Mouse (Mus musculus) adipocyte (in vitro differentiated cells): ENCODE results near the gene Cd300c.
A peak's percentile ranks its signal among the peaks of the same experiment; 100 is the strongest.
"Not testable (repeated sequence)": the region's sequence is repeated elsewhere in the genome, so short reads cannot be mapped to it uniquely, and the experiment has no call there.

Source experiments
- DNase-seq: peaks from one replicate; pipeline ENCODE4 v3.0.0-alpha.2; 2016; ENCODE audit warnings: low spot score

Cd300c gene

DNA sequence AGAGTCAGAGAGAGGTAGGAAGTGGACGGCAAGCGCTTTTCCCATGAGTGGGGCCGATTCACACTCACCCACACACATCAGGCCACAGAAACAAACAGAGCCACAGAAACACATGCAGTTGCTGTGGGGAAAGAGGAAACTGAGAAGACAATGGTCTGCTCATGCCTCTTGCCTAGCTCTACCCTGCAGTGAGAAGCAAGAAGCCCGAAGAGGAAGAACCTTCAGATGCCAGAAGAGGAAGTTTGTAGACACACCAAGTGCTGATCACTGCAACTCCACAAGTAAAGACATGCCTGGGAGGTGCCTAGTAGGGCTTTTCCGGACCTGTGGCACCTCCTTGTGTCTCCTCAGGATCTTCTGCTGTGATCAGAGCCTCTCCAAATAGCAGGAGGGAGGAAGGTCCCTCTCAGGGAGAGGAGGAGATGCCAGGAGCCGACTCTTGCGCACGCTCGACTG is at the start of gene Cd300c:
Gene Cd300c, minus strand, starts transcription at position 406 of the 456 bp plus-strand sequence.
- no peak for DNase-seq

DNA sequence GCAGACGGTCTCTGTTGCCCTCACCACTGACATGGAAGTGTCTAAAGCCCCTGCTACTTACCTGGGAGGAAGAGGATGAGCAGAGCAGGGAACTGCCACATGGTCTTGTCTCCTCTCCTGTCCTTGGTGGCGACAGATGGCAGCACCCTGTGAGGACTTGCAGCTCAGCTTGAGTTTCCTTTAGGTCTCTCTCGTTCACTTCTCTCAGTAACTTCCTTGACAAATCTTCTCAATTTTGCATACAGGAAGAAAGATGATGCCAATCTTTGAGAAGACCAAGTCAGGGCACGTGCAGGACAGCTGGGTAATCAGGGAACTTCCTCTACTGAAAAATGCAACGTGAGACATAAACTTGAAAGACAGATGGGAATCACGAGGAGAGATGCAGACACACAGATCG is 47.1 kb upstream of the Cd300c start, which contains the start of gene Cd300ld2:
Gene Cd300ld2, minus strand, starts transcription at position 101 of the 400 bp plus-strand sequence.
- not testable (repeated sequence) for DNase-seq

- DNase-seq = no peak
Observed at GRCm38 (mm10) chr11:115004070-115004469, 35.1 kb upstream of the Cd300c start.

DNA sequence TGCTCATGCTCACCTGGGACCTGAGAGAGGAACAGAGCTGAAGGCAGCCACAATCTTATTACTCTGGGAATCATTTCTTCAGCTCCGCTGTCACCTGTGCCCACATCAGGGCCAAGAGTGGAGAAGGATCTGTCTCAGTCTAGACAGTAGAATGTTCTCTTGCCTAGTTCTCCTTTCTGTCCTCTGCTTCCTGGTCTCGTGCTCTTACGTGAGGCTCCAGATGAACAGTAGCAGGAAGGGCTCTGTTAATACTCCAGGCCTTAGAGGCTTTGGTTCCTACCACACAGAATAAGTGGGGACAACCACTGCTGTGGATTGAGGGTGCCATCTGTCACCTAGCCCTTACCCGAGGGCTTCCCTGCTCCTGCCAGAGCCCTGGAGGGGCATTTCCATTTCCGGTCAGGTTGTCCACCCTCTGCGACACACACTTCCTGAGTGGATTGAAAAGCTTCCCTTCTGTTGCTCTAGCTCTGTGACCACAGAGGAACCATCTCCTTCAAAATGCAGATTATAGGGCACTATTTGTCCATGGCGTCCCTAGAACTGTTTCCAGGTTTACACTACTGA is 32.6 kb upstream of the Cd300c start, which contains the start of gene Cd300c2:
Gene Cd300c2, minus strand, starts transcription at position 407 of the 567 bp plus-strand sequence.
- DNase-seq = no peak

- DNase-seq = no peak
Observed at GRCm38 (mm10) chr11:114989793-114990192, 20.8 kb upstream of the Cd300c start, which contains the start of gene Cd300ld. TSS of gene Cd300ld (minus strand) at chr11:114989922.

GRCm38 (mm10) chr11:114981866-114982265 is 12.9 kb upstream of the Cd300c start:
- DNase-seq = peak; percentile 88

GRCm38 (mm10) chr11:114972726-114973125 is 3.8 kb upstream of the Cd300c start:
- no peak for DNase-seq

GRCm38 (mm10) chr11:114965182-114965828 is 3.7 kb downstream of the Cd300c start:
- DNase-seq = peak; percentile 67

GRCm38 (mm10) chr11:114960369-114960768 is 8.6 kb downstream of the Cd300c start:
- no peak for DNase-seq

DNA sequence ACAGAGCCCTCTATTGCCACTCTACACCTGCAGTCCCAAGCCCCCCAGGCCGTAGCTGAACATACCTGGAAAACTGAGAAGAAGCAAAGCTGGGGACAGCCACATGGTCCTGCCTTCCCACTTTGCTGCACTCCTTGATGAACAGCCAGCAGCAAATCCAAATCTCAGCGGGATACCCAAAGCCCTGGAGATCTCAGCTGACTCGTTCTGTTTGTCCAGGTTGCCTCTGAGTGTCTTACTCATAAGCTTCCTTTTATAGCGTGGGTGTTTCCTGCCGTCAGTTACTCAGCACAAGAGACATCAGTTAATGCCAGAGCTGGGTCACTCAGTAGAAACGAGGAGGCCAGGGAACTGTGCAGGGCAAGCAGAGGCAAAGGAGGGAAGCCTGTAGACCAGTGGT is 34.8 kb downstream of the Cd300c start, which contains the start of gene Cd300lb:
Gene Cd300lb, minus strand, starts transcription at position 243 of the 400 bp plus-strand sequence.
- peak; percentile 7 for DNase-seq

- DNase-seq = no peak
Observed at GRCm38 (mm10) chr11:114933591-114933990, 35.4 kb downstream of the Cd300c start.

- no peak for DNase-seq
Observed at GRCm38 (mm10) chr11:114931041-114931440, 37.9 kb downstream of the Cd300c start.

- DNase-seq = no peak
Observed at GRCm38 (mm10) chr11:114929581-114929980, 39.4 kb downstream of the Cd300c start.

GRCm38 (mm10) chr11:114923961-114924360 is 45.0 kb downstream of the Cd300c start:
- DNase-seq = no peak

GRCm38 (mm10) chr11:114922439-114922838 is 46.5 kb downstream of the Cd300c start:
- DNase-seq = no peak

DNA sequence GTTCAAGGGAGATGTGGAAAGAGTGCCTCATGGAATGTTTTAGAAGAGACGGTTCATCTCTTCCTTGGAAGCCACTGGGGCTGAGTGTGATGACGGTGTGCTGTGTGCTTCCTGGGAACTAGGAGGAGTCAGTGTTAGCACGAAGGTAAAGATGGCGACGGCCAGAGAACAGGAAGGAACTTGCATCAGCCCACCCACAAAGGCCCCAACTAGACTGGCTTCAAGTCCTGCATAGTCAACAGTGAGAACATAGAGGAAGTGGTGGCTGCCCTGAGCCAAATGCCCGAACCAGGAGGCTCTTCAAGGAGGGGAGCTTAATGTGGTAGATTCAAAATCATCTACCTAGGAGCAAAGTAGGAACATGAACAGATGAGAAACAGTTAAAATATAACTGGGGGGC is 51.8 kb downstream of the Cd300c start:
- DNase-seq = no peak

DNA sequence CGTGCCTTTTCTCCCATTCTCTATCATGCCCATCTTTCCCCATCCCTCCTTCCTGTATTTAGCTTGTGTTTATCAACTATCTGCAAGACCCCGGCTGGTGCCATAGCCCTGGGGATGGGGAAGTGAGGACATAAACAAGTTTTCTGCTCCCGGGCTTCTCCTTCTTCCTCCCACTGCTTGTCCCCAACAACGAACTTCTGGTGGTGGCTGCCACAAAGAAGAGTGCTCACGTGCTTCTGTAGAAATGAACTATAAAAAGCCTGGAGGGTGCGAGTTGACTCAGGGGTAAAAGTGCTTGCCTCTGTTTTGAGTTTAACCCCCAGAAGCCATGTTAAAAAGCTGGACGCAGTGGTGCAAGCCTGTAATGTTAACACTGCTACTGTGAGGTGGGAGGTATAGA is 54.0 kb downstream of the Cd300c start:
- no peak for DNase-seq

- DNase-seq = peak; percentile 82
Observed at GRCm38 (mm10) chr11:114912847-114913246, 56.1 kb downstream of the Cd300c start.

DNA sequence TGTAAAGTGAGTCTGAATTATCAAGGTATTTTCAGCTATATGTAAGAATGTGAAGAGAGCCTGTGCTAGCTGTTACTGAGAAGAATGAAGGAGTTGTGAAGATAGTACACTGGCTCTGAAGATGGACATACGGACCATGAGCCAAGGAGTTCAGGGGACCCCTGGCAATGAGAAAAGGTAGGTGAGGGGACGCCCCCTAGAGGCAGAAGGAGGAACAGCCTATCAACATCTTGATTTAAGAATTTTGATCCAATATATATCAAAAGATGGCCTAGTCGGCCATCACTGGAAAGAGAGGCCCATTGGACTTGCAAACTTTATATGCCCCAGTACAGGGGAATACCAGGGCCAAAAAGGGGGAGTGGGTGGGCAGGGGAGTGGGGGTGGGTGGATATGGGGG is 59.4 kb downstream of the Cd300c start:
- DNase-seq = not testable (repeated sequence)

GRCm38 (mm10) chr11:114908086-114908485 is 60.9 kb downstream of the Cd300c start:
- no peak for DNase-seq

DNA sequence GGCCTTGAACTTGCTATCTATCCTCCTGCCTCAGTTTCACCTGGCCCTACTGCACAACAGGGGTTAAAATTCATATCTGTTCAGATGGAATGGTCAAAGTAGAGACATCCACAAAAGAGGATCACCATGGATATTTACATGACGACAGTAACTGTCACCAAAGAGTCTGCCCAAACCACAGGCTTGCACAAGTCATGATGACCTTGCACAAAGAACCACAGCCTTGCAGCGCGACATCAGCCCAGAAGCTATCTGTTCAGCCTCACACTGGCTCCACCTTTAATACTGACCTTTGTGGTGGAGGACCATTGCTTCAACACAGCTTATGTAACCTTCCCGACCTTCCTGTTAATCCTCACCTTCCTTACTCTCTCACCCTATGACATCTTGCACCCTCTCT is 61.4 kb downstream of the Cd300c start:
- DNase-seq = no peak
